Mouse (Mus musculus) common myeloid progenitor, adult 5-6 weeks (primary cell): ENCODE results near the gene P2rx1. TPM values are rescaled to one million over a fixed set of nuclear protein-coding genes. Genes with fewer than 3 reads are reported as not detected.

Experiments used
- ATAC-seq: replicated peaks from 2 replicates; pipeline ENCODE4 v1.8.0; 2016; ENCODE audit warnings: low read depth, mild to moderate bottlenecking, moderate TSS enrichment, inconsistent platforms; ENCODE audit not compliant: poor library complexity, severe bottlenecking
- total RNA-seq: library from RNA; stranded (forward); fragments of 200-1000, 187-1606 nt; gene quantifications from 2 replicates; pipeline ENCODE4 v1.2.3, GENCODE M21; 2017

P2rx1 gene
- total RNA-seq, 1 experiment from 2014 or later = 9.4 TPM

DNA sequence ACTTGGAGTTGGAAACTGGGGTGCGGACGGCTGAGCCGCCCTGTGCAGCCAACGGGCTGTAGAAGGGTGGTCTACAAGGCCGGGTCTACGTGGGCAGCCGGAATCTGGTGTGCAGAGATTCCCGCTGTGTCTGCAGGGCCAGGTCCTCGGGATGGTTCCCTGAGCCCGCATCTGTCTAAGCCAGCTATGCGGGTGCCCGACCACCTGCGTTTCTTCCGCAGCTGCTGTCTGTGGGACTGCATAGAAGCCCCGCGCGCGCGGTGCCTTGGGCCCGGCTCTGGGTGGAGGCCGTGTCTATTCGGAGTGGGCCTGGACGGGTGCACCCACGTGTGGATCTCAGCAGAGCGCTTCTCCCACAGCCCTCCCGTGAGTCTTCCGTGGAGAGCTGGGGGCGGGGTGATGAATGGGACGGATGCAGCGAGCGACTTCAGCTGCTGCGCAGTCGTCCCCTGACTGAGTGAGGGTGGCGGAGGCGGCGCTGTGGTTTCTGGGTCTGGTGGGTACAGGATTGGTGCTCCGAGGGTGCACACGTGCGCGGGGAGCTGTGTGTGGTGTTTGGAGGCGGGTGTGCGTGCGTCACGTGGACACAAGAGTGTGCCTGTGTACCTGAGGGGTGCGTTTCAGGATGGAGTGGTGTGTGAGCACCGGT, 20.4 kb downstream of the P2rx1 start:
- peak; percentile 66 for ATAC-seq

DNA sequence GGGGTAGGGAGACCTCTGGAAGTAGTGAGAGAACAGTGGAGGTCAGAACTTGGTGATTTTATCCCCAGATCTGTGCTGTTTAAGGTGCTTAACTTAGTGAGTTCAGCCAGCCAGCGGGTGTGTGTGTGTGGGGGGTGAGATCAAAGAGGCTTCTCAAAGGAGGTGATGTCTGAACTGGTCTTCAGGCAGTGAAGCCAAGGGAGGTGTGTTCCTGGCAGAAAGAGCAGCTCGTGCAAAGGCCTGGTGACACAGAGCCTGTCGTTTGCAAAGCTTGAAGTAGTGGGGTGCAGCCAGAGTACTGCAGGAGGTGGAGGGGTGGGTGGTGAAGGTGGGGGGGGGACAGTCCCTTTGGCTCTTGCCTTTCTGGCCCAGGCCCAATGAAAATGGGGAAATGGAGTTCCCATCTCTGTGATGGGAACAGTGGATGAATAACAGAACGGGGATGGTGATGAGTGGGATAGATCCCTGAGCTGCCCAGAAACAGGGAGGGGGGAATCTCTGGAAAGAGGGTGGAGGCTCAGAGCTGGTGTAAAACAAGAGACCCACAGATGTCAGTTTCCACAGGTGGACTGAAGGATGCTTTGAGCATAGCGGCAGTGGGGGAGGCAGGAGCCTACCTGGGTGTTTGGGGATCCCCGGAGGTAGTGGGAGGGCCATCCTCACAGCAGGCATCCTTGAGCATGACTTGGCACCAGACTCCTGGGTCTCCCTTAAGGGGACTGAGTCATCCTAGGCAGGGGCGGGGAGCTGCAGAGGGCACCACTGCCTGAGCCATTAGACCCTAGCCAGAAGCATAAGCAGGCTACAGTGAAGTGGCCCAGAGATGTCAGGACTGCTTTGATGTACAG, 22.3 kb downstream of the P2rx1 start:
- no peak for ATAC-seq

- ATAC-seq = no peak
Measured at GRCm38 (mm10) chr11:73023099-73023498, 24.2 kb downstream of the P2rx1 start.

DNA sequence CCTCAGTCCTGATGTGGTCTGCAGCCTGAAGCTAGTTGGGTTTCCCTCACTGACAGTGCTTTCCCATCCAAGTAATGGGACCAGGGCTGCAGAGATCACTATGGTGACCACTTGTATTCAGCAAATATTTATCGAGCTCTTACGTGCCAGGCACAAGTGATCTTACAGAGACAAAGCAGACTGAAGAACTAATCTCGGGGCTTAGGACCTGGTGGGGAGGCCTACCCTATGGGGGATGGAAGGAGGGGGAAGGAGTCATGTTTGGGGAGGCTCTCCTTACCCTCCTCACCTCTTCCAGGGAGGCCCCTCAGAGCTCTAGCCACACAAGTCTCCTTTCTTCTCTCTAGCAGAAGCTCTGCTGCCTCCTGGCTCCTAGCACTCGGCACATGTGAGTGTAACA, 24.9 kb downstream of the P2rx1 start:
- no peak for ATAC-seq

GRCm38 (mm10) chr11:73024236-73024904, 25.5 kb downstream of the P2rx1 start:
- peak; percentile 92 for ATAC-seq

- ATAC-seq = no peak
Measured at GRCm38 (mm10) chr11:73026961-73027360, 28.1 kb downstream of the P2rx1 start.

DNA sequence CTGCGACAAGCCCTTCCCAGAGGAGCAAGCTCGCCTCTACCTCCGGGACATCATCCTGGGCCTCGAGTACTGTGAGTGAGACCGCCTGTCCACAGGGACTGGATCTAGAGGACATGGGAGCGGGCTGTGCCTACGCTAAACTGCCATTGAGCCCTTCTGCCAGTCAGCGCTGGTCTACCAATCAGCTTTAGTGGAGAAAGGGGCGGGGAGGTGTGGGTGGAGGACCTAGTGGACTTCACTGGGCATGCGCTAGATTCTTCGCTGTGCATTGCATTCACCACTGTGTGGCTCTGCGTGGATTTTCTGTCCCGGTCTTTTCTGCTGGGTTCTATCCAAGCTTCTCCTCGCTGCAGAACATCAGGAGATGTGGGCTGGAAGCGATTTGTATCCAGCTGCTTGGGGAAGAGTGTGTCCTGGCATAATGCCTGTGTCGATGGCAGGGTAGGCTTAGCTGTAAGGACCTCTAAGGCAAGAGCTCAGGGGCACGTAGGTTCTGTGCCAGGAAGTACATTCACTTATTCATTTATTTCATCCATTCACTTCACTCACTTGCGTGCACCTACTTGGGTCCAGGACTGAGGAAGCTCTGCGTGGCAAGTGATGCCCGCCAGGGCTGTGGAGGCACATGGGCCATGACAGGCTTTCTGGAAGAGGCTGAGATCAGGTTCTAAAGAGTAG, 32.1 kb downstream of the P2rx1 start:
- ATAC-seq = peak; percentile 99

- no peak for ATAC-seq
Measured at GRCm38 (mm10) chr11:73031536-73031935, 32.6 kb downstream of the P2rx1 start.

DNA sequence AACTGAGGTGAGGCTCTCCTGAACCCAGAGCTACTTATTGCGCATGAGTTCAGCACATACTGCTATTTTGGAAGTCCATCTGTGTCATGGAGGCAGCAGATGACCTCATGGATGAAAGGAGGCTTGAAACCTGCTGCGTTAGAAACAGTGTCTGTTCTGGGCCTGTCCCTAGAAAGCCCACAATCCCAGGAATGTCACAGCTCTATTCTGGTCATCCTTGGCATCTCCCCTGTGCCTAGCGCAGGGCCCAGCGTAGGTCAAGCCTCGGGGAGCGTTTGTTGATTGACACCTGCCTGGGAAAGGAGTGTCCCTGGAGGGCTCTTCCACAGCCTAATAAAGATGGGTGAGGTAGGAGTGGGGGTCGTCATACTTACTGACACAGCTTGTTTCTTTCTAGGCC, 37.2 kb downstream of the P2rx1 start:
- no peak for ATAC-seq

- ATAC-seq = no peak
Measured at GRCm38 (mm10) chr11:73036889-73037288, 38.0 kb downstream of the P2rx1 start.

DNA sequence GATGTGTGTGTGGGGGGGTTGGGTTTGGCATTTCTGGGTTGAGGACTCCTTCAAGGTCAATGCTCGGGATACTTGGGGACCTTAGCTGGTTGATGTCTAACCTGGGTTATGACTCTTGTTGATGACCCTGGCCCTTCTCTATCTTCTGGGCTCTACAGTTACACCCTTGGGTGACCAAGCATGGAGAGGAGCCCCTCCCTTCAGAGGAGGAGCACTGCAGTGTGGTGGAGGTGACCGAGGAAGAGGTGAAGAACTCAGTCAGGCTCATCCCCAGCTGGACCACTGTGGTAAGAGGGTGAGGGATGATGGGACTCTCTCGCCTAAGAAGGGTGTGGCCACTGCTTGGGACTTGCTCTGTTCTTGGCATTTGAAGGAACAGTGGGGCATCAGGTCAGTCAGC, 38.8 kb downstream of the P2rx1 start:
- ATAC-seq = no peak

GRCm38 (mm10) chr11:73039102-73039799, 40.3 kb downstream of the P2rx1 start:
- ATAC-seq = peak; percentile 95

- no peak for ATAC-seq
Measured at GRCm38 (mm10) chr11:73044229-73044755, 45.4 kb downstream of the P2rx1 start.

GRCm38 (mm10) chr11:73044789-73045188, 45.9 kb downstream of the P2rx1 start:
- ATAC-seq = 0 out of 2 replicates have a peak, but pooled peaks have one; percentile 14

DNA sequence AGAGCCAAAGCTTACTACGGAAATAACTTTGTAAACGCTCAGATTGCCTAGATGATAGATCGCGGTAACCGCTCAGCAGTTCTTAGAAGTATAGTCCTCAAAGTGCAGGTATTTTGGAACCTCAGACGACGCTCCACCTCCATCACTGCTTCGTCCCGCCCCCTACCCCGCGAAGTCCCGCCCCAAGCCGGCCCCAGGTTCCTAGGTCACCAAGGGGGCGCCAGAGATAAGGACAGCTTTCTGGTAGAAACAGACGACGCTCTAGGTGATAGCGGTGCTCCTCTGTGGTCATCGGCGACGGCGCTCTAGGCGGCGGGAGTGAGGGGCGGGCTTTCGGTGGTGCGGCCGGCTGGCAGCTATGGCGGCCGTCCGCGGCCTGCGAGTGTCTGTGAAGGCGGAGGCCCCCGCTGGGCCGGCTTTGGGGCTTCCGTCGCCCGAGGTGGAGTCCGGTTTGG, 48.7 kb downstream of the P2rx1 start, which contains the start of gene Ncbp3:
Gene Ncbp3, plus strand, starts transcription at position 242 of the 455 bp plus-strand sequence.
- peak; percentile 95 for ATAC-seq

DNA sequence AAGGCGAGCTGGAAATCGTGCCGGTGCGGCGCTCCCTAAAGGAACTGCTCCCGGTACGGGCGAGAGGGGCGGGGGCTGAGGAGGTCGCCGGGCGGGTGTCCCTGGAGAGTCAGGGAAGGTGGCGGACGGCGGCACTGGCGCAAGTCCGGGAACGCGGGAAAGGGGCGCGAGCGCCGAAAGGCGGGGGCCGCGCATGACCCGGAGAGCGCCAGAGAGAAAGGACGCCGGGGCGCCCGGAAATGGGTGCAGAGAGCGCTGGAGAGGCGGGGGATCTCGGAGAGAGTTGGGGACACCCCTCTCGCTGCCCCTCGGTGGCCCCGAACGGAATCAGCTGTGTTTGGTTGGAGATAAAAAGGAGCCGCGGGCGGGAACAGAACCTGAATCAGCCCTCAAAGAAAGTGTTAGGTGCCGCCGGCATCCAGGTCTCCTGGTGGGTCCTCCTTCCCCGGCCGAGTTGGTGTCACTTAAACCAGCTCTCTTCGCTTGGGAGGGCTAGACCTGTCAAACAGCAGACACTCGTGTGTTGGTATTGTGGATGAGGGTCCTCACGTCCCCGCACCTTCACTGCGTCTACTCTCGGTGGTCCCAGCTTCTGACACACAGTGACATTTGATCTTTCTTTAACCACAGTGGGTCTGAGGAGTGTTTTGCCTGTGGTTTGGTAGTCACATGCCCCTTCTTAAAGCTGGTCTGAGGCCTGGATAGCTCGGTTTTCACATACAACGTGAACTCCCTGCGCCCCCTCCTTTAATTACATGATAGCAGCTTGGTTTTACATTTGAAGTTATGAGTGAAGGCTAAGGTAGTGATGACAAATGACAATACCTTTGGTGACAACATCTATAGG, 49.4 kb downstream of the P2rx1 start:
- ATAC-seq = peak; percentile 24

DNA sequence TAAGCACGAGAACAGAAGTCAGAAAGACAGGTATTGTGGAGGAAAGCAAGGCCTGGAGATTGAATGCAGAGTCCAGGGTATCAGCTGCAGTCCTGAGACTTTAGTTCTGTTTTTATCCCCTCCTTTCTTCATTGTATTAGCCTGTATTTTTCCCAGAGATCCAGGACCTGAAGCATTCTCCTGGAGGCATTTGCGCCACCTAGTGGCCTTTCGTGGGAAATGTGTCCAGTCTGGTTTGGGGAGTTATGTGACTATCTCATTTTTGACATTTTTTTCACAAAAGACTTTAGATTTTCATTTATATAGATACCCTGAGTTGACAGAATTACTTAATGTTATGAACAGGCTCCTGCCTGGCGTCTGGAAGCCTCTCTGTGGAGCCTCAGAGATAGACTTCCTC, 50.4 kb downstream of the P2rx1 start:
- peak; percentile 32; the same call in 1 of the 2 replicates for ATAC-seq

GRCm38 (mm10) chr11:73052795-73053194, 53.9 kb downstream of the P2rx1 start:
- no peak for ATAC-seq
